19 mouse cellular contexts compared by ENCODE assay signal in the genomic region with DNA sequence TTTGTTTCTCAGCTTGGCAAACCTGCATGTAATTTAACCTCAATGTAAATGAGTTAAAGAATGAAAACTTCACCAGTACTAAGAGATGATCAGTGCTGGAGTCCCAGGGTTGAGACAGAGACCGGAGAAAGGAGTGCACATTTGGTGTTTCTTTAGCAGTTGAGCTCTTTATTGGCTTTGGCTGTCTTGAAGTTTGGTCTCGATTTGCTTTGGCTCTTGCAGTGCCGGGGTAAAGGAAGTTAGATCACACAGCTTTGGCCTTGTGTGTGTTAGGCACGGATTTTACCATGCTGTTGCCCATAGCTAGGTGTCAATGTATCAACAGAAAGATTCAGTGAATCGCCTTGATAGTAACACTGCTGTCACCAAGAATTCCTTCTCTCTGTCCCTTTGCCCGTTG.
"Had no signal": no experiment of that assay in that cellular context is flagged by ENCODE, and none has a peak within 500 bp of the region (broad histone marks: within the 10 kb centered on the region; RNA-seq: fewer than 3 reads in every experiment).

No protein-coding gene starts in this region.

- H3K4me1 ChIP-seq: liver, embryonic 13.5 days; liver, embryonic 15.5 days; lung, embryonic 15.5 days; midbrain, embryonic 12.5 days; neural tube, embryonic 13.5 days; neural tube, embryonic 15.5 days; stomach, embryonic 15.5 days had no signal

- H3K4me3 ChIP-seq: liver, embryonic 13.5 days; liver, embryonic 15.5 days; lung, embryonic 15.5 days; megakaryocyte, embryonic 14.5 days; midbrain, embryonic 12.5 days; neural tube, embryonic 13.5 days; neural tube, embryonic 15.5 days; stomach, embryonic 15.5 days had no signal

- H3K27me3 ChIP-seq: liver, embryonic 13.5 days; liver, embryonic 15.5 days; lung, embryonic 15.5 days; megakaryocyte, embryonic 14.5 days; midbrain, embryonic 12.5 days; neural tube, embryonic 13.5 days; neural tube, embryonic 15.5 days; stomach, embryonic 15.5 days had no signal

- H3K27ac ChIP-seq: liver, embryonic 13.5 days; liver, embryonic 15.5 days; lung, embryonic 15.5 days; macrophage; midbrain, embryonic 12.5 days; neural tube, embryonic 13.5 days; neural tube, embryonic 15.5 days; stomach, embryonic 15.5 days; stomach, postnatal 0 days had no signal

- DNase-seq: liver, embryonic 13.5 days; liver, postnatal 0 days; lung, adult 2 months; lung, postnatal 14 days; lung, postnatal 36 days; midbrain, embryonic 14.5 days; right cerebral cortex, postnatal 14 days; thymus, adult 18-20 months; thymus, postnatal 14 days; thymus, postnatal 36 days had no signal
